Mouse (Mus musculus) testis, adult 2 months (tissue): Measurements from ENCODE around the gene Pam. TPM values are rescaled to one million over a fixed set of nuclear protein-coding genes. Genes with fewer than 3 reads are reported as not detected.
"Not testable (repeated sequence)": the region's sequence is repeated elsewhere in the genome, so short reads cannot be mapped to it uniquely, and the experiment has no call there.

Source experiments
- H3K27ac ChIP-seq: fragments of 200-500 bp; 2 replicates; pipeline ENCODE4 v1.5.1; 2012; ENCODE audit warnings: low read depth, low read length; ENCODE audit not compliant: control insufficient read depth, insufficient read depth
- H3K27me3 ChIP-seq: fragments of 200-500 bp; 2 replicates; pipeline ENCODE4 v1.6.1; 2012; ENCODE audit warnings: mild to moderate bottlenecking, low read length, moderate library complexity; ENCODE audit not compliant: control insufficient read depth, insufficient read depth
- H3K36me3 ChIP-seq: fragments of 200-500 bp; 2 replicates; pipeline ENCODE4 v1.6.1; 2012; ENCODE audit warnings: mild to moderate bottlenecking, low read length; ENCODE audit not compliant: control insufficient read depth, insufficient read depth
- H3K4me1 ChIP-seq: fragments of 200-500 bp; 2 replicates; pipeline ENCODE4 v1.6.1; 2012; ENCODE audit warnings: low read length; ENCODE audit not compliant: control insufficient read depth, insufficient read depth
- H3K4me3 ChIP-seq: fragments of 200-500 bp; 2 replicates; pipeline ENCODE4 v1.5.1; 2012; ENCODE audit warnings: low read depth, mild to moderate bottlenecking, low read length, moderate library complexity, mixed read lengths; ENCODE audit not compliant: control insufficient read depth
- CTCF ChIP-seq: fragments of 200-500 bp; IDR thresholded peaks from 2 replicates; pipeline ENCODE4 v1.5.1; 2012; ENCODE audit warnings: low read depth, mild to moderate bottlenecking, inconsistent platforms, low read length, moderate library complexity; ENCODE audit not compliant: control insufficient read depth, insufficient read depth, insufficient replicate concordance
- POLR2A ChIP-seq: fragments of 200-500 bp; IDR thresholded peaks from 2 replicates; pipeline ENCODE4 v1.6.1; 2012; ENCODE audit warnings: low read depth, mild to moderate bottlenecking, inconsistent platforms, low read length, moderate library complexity; ENCODE audit not compliant: control insufficient read depth
- polyA plus RNA-seq: library from polyadenylated mRNA; depleted of rRNA; stranded (reverse); fragments of >200 nt; gene quantifications from 2 replicates; pipeline ENCODE4 v1.2.3, GENCODE M21; 2012

Pam gene
- polyA plus RNA-seq, 1 experiment = 6.1 TPM

DNA sequence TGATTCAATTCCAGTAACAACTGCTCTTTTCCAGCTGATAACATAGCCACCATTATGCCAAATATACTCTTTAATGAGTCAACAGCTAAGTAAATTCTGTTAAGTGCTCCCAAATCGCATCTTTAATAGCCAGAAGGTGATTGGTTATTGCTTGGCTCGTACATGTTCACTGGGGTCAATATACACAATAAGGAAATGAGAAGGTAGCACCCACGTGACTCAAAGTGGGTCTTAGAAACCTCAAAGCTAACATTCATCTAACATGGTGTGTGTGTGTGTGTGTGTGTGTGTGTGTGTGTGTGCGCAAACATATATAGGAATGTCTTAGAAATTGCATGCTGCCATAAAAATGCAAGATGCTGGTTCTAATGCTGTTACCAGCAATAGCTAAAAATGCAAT, 79.9 kb downstream of the Pam start:
- Histone ChIP-seq H3K4me1 (no peaks in the 10 kb centered on the region), H3K27me3 (no peaks in the 10 kb centered on the region), H3K36me3 (no peaks in the 10 kb centered on the region), H3K4me3 (no peak overlapping the region), H3K27ac (no peak overlapping the region)
- TF ChIP-seq POLR2A (no peak), CTCF (no peak)

DNA sequence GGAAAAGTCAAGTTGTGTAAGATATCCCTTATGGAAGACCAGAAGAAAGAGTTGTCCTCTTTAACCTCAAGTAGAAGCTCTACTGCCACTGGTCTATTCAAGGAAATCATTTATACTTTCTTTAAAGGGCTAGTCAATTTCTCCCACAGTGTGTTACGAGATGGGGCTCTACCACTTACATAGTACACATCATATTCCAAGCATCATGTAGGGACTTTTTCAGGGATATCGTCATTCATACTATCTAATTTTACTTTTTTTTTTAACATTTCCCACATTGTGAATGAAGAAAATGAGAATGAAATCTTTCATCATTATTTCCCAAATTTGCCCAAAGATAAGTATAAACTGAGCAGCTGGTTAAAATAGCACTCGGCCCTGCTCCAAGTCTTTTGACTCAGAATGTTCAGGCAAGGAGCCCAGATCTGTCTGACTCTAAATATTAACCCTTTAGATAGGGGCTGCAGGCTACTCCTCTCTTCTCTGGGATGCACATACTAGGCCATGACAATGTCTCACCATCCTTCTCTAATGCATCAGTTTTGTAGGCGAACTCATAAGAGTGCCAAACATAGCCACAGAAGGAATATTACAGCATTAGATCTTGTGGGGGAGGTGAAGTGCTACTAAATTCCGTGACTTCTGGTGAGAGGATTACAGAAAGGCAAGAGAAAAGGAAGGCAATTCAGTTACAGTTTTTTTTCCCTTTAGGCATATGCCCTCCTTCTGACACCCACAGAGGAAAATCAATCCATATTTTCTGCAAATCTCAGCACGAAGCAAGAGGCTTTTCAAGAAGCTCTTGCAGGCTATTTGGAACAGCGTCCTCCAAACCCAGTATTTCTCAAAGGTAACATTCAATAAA, 92.7 kb downstream of the Pam start:
- TF ChIP-seq CTCF = no peak
- no peaks in the 10 kb centered on the region for H3K4me1 ChIP-seq
- H3K27ac ChIP-seq = no peak overlapping the region
- no peaks in the 10 kb centered on the region for H3K27me3 ChIP-seq
- no peaks in the 10 kb centered on the region for H3K36me3 ChIP-seq
- H3K4me3 ChIP-seq = no peak overlapping the region

DNA sequence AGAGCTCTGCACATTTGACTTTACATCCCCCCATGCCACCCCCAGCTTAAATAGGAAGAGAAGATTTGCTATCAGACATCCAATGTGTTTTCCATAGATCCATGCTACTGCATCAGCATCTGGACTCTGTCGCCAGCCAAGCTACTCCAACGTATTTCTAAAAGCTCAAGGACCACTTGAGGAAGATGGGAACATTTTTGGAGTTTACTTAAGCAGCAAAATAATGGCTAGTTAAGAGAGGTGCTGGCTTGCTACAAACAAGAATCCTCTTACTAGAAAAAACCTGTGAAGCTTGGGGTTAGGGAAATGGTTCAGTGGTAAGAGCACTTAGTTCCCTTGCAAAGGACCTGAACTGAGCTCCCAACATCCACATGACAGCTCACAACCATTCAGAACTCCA, 96.0 kb downstream of the Pam start:
- no peak overlapping the region for H3K4me3 ChIP-seq
- H3K36me3 ChIP-seq = no peaks in the 10 kb centered on the region
- H3K4me1 ChIP-seq = no peaks in the 10 kb centered on the region
- no peaks in the 10 kb centered on the region for H3K27me3 ChIP-seq
- H3K27ac ChIP-seq = no peak overlapping the region
- no peak for TF ChIP-seq POLR2A

DNA sequence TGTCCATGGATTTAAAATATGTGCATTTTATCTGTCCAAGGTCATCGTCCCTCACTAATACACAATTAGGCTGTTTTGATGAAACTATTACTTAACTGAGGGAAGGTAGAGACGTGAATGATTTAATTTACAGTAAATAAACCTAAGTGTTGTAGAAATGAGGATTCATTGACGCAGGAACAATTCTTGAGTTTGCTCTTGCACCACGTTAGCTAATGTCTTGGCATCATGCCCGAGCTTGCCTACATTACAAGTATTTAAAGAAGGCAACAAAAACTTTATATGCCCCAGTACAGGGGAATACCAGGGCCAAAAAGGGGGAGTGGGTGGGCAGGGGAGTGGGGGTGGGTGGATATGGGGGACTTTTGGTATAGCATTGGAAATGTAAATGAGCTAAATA, 96.5 kb downstream of the Pam start:
- not testable (repeated sequence) for H3K36me3 ChIP-seq, H3K27me3 ChIP-seq, H3K4me3 ChIP-seq, H3K4me1 ChIP-seq, H3K27ac ChIP-seq

DNA sequence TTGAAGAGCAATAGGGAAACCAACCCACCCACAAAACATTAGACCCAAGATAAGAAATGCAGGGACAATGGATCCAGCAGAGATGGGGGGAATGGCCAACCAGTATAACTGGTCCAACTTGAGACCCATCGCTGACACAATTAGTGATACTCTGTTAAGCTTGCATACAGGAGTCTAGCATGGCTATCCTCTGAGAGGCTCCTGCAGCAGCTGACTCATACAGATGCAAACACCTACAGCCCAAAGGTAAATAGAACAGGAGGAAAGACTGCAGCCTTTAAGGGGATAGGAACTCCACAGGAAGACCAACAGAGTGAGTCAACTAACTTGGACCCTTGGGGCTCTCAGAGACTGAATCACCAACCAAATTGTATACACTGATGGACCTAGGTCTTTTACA, 98.4 kb downstream of the Pam start:
- Histone ChIP-seq H3K36me3 (no peaks in the 10 kb centered on the region), H3K27ac (no peak overlapping the region), H3K4me3 (no peak overlapping the region), H3K27me3 (no peaks in the 10 kb centered on the region), H3K4me1 (no peaks in the 10 kb centered on the region)
- TF ChIP-seq POLR2A = no peak

DNA sequence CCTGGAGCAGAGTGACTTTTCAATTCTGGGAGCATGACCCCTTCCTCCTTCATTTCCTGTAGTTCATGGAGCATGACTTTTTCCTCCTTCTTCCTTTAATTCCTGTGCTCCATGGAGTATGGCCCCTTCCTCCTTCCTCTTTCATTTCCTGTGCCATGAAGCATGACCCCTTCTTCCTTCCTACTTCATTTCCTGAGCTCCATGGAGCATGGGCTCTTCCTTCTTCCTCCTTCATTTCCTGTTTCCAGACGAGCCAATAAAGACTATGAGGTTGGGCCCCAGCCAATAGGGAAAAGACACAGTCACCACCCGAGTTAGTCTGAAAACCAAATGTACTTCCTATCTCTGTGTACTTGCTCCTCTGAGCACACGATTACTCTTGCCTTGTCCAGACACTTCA, 103.5 kb downstream of the Pam start:
- no peak for TF ChIP-seq CTCF
- no peaks in the 10 kb centered on the region for H3K4me1 ChIP-seq
- H3K27me3 ChIP-seq = no peaks in the 10 kb centered on the region
- no peaks in the 10 kb centered on the region for H3K36me3 ChIP-seq
- H3K27ac ChIP-seq = no peak overlapping the region
- no peak overlapping the region for H3K4me3 ChIP-seq

DNA sequence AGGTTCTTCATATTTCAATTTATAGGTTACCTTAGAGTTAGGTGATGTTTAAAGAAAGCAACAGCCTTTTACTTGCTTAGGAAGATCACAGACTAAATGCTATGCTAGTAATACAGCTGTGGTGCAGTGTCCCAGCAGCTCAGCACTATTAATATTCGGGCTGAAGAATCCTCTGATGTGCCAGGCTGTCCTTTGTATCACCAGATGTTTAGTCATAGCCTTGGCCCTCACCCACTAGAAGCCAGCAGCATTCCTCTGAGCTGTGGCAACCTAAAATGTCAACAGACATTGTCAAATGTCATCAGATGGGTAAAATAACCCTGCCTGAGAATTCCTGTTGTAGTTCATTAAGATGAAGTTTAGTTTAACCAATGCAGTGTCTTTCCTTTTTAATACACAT, 112.3 kb downstream of the Pam start:
- Histone ChIP-seq H3K4me1 (no peaks in the 10 kb centered on the region), H3K4me3 (no peak overlapping the region)
- TF ChIP-seq CTCF (no peak), POLR2A (no peak)

DNA sequence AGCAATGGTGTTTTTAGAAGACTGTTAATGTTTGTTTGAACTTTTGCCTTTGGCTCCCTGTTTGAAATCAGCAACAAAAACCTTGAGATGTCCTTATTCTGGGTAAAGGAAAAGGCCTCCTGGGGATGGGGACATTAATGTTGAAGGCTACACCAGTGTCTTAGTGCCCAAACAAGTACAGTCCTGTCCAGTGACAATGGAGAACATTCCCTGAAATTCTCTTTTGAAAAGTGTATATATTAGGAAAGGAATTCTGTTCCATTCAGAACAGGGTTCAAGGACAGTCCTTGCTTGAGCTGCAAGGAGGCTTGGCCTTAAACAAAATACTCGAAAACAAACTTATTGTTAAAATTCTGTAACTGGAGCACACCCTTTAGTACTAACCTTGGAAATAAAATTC, 116.0 kb downstream of the Pam start:
- peaks cover 6% of the 10 kb centered on the region for H3K4me1 ChIP-seq
- no peaks in the 10 kb centered on the region for H3K27me3 ChIP-seq
- H3K4me3 ChIP-seq = no peak overlapping the region
- H3K27ac ChIP-seq = no peak overlapping the region
- no peak for TF ChIP-seq CTCF
- no peak for TF ChIP-seq POLR2A
- H3K36me3 ChIP-seq = no peaks in the 10 kb centered on the region

More for the DNA sequence above, 112.3 kb downstream of the Pam start:
- Histone ChIP-seq H3K27me3 (no peaks in the 10 kb centered on the region), H3K36me3 (no peaks in the 10 kb centered on the region), H3K27ac (no peak overlapping the region)
